Mouse (Mus musculus) spleen, adult 18-20 months (tissue): ENCODE measurements around the gene Unc50.

ENCODE experiments used
- DNase-seq, 2 experiments: peaks; one replicate each; pipeline ENCODE4 v3.0.0; 2022; ENCODE audit warnings: mixed read lengths in 2 of 2

The Unc50 gene

GRCm38 (mm10) chr1:37448361-37449095, 18.6 kb downstream of the Unc50 start:
- DNase-seq, result peak; percentile 33 to 76

- no peak for DNase-seq
Measured at GRCm38 (mm10) chr1:37451270-37451669, 21.3 kb downstream of the Unc50 start.

- no peak for DNase-seq
Measured at GRCm38 (mm10) chr1:37457546-37457945, 27.6 kb downstream of the Unc50 start.

GRCm38 (mm10) chr1:37464878-37465452, 35.0 kb downstream of the Unc50 start:
- DNase-seq, result no peak

GRCm38 (mm10) chr1:37466322-37466995, 36.5 kb downstream of the Unc50 start:
- DNase-seq, result no peak

GRCm38 (mm10) chr1:37467806-37468205, 37.9 kb downstream of the Unc50 start:
- DNase-seq, result no peak

GRCm38 (mm10) chr1:37469007-37469406, 39.1 kb downstream of the Unc50 start:
- no peak for DNase-seq

GRCm38 (mm10) chr1:37471179-37472148, 41.5 kb downstream of the Unc50 start:
- no peak for DNase-seq

GRCm38 (mm10) chr1:37473251-37473650, 43.3 kb downstream of the Unc50 start:
- DNase-seq, result no peak

- DNase-seq, result peak in 1 of 2 experiments; percentile 37
Measured at GRCm38 (mm10) chr1:37474046-37474445, 44.1 kb downstream of the Unc50 start.

- DNase-seq, result no peak
Measured at GRCm38 (mm10) chr1:37474634-37475190, 44.8 kb downstream of the Unc50 start.

GRCm38 (mm10) chr1:37475312-37475711, 45.4 kb downstream of the Unc50 start:
- no peak for DNase-seq

- DNase-seq, result no peak
Measured at GRCm38 (mm10) chr1:37477250-37477649, 47.3 kb downstream of the Unc50 start.

- DNase-seq, result no peak
Measured at GRCm38 (mm10) chr1:37477928-37478327, 48.0 kb downstream of the Unc50 start.

- DNase-seq, result no peak
Measured at GRCm38 (mm10) chr1:37478416-37478815, 48.5 kb downstream of the Unc50 start.

GRCm38 (mm10) chr1:37479074-37479473, 49.1 kb downstream of the Unc50 start:
- DNase-seq, result no peak

- DNase-seq, result no peak
Measured at GRCm38 (mm10) chr1:37479759-37480158, 49.8 kb downstream of the Unc50 start.

- DNase-seq, result no peak
Measured at GRCm38 (mm10) chr1:37480731-37481130, 50.8 kb downstream of the Unc50 start.

- DNase-seq, result no peak
Measured at GRCm38 (mm10) chr1:37481331-37481730, 51.4 kb downstream of the Unc50 start.

GRCm38 (mm10) chr1:37484612-37485011, 54.7 kb downstream of the Unc50 start:
- no peak for DNase-seq

- no peak for DNase-seq
Measured at GRCm38 (mm10) chr1:37486439-37486838, 56.5 kb downstream of the Unc50 start.

GRCm38 (mm10) chr1:37486994-37487393, 57.1 kb downstream of the Unc50 start:
- no peak for DNase-seq
